Mouse (Mus musculus): ENCODE measurements around the gene Ctsa. TPM values are rescaled to one million over a fixed set of nuclear protein-coding genes. Genes with fewer than 3 reads are reported as not detected.
A peak's percentile ranks its signal among the peaks of the same experiment; 100 is the strongest.

Gene Ctsa
- polyA plus RNA-seq, 1 experiment from 2014 or later: 175 TPM

DNA sequence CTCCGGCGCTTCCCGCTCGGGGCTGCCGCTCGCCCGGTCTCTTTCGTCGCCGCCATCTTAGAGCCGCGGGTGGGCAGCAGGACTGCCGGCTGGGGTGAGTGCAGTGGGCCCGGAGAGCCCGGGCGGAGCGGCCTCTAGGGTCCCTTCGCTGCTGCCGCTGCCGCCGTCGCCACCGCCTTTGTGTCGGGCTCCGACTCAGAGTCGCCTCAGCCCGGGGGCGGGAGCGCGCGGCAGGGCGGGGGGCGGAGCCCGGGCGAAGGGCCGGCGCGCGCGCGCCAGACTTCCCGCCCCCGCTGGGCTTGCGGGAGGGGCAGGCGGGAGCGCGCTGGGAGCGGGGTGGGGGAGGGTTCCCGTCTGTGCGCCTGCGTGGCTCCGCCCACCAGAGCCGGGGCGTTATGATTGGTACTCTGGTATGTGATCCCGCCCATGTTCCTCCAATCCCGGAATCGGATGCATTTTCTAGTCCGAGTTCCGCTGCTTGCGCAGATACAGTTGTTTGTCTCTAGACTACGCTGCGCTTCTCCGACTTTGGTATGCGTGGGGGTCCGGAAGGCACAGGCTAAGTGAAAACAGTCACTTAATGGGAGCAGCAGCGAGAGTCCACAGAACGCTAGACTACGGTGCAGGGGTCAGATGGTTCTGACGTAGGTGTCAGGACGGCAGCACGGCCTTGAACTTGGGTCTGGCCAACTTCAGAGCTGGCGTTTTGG lies 47.0 kb downstream of the Ctsa start:
- Histone ChIP-seq H3K4me1 (peaks cover 25% of the 10 kb centered on the region), H3K4me2 (replicated peaks) (peak overlapping the region; percentile 90), H3K4me3 (replicated peaks) (peak overlapping the region; percentile 95), H3K36me3 (peaks cover 15% of the 10 kb centered on the region), H3K27me3 (no peaks in the 10 kb centered on the region), H3K9ac (peak overlapping the region; percentile 100), H3K9me3 (replicated peaks) (no peaks in the 10 kb centered on the region), H3K27ac (replicated peaks) (peak overlapping the region; percentile 100)
- under 1% methylated on average over 65 of the region's 72 CpGs for WGBS
- peak; percentile 89 for ATAC-seq (ENCODE audit: insufficient number of reproducible peaks, low FRiP score, low TSS enrichment, low read depth)

DNA sequence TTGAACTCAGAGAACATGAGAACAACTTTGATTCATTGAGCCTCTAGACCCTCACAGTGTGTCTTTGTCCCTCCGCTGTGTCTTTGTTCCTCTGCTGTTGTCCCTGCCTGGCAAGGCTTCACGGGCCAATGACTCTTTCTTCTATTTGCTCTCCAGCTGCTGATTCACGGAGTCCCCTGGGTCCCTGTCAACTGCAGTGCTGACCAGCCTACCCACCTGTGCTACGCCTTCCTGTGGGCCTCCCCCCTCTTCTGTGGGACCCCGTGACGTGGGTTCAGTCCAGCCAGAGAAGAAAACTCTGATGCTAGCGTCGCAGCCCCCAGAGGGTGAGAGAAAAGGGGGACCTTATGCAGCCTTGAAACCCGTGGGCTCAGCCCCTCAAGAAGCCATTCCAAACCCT lies 49.9 kb downstream of the Ctsa start:
- H3K36me3 ChIP-seq: peaks cover 44% of the 10 kb centered on the region

DNA sequence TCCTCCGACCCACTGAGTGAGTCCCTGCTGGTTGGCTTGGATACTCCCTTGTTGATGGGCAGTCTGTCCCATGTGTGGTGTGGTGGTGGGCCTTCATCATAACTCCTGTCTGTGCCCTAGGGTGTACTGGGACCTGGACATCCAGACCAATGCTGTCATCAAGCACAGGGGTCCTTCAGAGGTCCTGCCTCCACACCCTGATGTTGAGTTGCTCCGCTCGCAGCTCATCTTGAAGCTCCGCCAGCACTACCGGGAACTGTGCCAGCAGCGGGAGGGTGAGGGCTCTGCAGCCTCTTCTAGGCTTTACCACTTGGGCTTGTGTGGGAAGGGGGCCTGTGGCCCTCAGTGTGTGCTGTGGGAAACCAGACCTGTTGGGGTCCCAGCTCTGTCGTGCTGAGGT lies 53.1 kb downstream of the Ctsa start:
- Histone ChIP-seq H3K27me3 (no peaks in the 10 kb centered on the region), H3K4me1 (peaks cover 11% of the 10 kb centered on the region), H3K36me3 (peaks cover 75% of the 10 kb centered on the region), H3K9ac (no peak overlapping the region), H3K27ac (replicated peaks) (peak overlapping the region; percentile 39), H3K4me3 (replicated peaks) (no peak overlapping the region), H3K4me2 (replicated peaks) (no peak overlapping the region), H3K9me3 (replicated peaks) (no peaks in the 10 kb centered on the region)
- 51% methylated on average over 7 of the region's 7 CpGs for WGBS
- no peak for ATAC-seq (ENCODE audit: insufficient number of reproducible peaks, low FRiP score, low TSS enrichment, low read depth)

More for the DNA sequence above, 49.9 kb downstream of the Ctsa start:
- H3K4me2 ChIP-seq (replicated peaks): no peak overlapping the region
- H3K4me3 ChIP-seq (replicated peaks): no peak overlapping the region
- WGBS: 75% methylated on average over 9 of the region's 9 CpGs
- no peaks in the 10 kb centered on the region for H3K27me3 ChIP-seq
- no peak overlapping the region for H3K27ac ChIP-seq (replicated peaks)
- no peak overlapping the region for H3K9ac ChIP-seq
- H3K9me3 ChIP-seq (replicated peaks): no peaks in the 10 kb centered on the region
- ATAC-seq (ENCODE audit: insufficient number of reproducible peaks, low FRiP score, low TSS enrichment, low read depth): no peak
- peaks cover 25% of the 10 kb centered on the region for H3K4me1 ChIP-seq

DNA sequence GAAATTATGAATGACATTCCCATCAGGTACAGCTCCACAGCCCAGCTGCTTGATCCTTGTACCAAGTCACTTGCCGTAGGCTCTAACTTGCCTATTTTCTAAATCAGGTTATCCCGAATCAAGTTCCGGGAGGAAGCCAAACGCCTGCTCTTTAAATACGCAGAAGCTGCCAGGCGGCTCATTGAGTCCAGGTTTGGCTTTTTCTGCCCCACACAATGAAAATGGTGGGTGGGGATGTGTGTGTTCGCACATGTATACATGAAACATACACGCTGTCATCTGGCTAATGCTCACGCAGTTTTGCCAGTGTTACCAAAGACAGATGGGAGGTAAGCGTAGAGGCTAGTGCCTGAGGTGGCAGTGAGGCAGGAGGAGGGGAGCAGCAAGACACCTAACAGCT lies 53.9 kb downstream of the Ctsa start:
- H3K27me3 ChIP-seq: no peaks in the 10 kb centered on the region
- no peak overlapping the region for H3K27ac ChIP-seq (replicated peaks)
- H3K4me3 ChIP-seq (replicated peaks): no peak overlapping the region
- peaks cover 84% of the 10 kb centered on the region for H3K36me3 ChIP-seq
- 90% methylated on average over 10 of the region's 10 CpGs for WGBS
- no peak for ATAC-seq (ENCODE audit: insufficient number of reproducible peaks, low FRiP score, low TSS enrichment, low read depth)
- no peaks in the 10 kb centered on the region for H3K9me3 ChIP-seq (replicated peaks)
- H3K9ac ChIP-seq: no peak overlapping the region
- H3K4me2 ChIP-seq (replicated peaks): no peak overlapping the region
- H3K4me1 ChIP-seq: peaks cover 8% of the 10 kb centered on the region; the same call in 1 of the 2 replicates

DNA sequence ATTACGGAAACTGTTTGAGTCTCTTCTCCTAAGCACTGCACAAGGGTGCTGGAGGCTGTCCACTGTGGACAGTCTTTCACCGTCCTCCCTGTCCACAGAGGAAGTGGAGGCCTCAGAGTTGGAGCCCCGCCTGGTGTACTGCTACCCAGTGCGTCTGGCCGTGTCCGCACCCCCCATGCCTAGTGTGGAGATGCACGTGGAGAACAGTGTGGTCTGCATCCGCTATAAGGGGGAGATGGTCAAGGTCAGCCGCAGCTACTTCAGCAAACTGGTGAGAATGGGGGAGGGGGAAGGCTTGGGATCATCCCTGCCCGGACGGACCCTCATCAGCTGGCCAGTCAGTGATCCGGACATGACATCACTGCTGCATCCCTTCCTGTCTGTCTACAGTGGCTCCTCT lies 56.3 kb downstream of the Ctsa start:
- 83% methylated on average over 12 of the region's 12 CpGs for WGBS

DNA sequence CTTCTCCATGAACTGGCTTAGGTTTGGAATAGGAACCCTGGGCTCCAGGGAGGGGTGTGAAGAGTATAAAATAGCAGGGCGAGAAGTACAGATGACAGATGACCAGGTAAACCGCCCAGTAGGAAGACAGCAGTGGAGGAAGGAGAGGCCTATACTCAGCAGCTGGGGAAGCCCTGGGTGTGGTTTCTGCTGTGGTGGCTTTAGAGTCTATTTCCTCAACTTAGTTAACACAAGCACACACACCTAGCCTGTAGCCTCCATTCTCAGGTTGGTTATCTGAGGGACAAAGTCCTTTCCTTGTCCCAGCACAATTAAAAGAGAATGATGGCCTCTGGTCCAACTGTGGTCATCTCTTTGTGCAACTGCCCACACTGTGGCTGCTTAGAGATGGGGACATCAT lies 57.3 kb downstream of the Ctsa start:
- Histone ChIP-seq H3K4me3 (replicated peaks) (no peak overlapping the region), H3K27me3 (no peaks in the 10 kb centered on the region), H3K4me2 (replicated peaks) (no peak overlapping the region), H3K9ac (no peak overlapping the region), H3K27ac (replicated peaks) (no peak overlapping the region), H3K9me3 (replicated peaks) (no peaks in the 10 kb centered on the region), H3K36me3 (peaks cover 100% of the 10 kb centered on the region), H3K4me1 (peaks cover 8% of the 10 kb centered on the region; the same call in 1 of the 2 replicates)
- WGBS: 89% methylated on average over 2 of the region's 2 CpGs
- ATAC-seq (ENCODE audit: insufficient number of reproducible peaks, low FRiP score, low TSS enrichment, low read depth): no peak

More for the DNA sequence above, 56.3 kb downstream of the Ctsa start:
- H3K27ac ChIP-seq (replicated peaks): no peak overlapping the region
- H3K4me3 ChIP-seq (replicated peaks): no peak overlapping the region
- H3K9me3 ChIP-seq (replicated peaks): no peaks in the 10 kb centered on the region
- no peak overlapping the region for H3K9ac ChIP-seq
- H3K36me3 ChIP-seq: peaks cover 98% of the 10 kb centered on the region
- H3K4me1 ChIP-seq: peaks cover 8% of the 10 kb centered on the region; the same call in 1 of the 2 replicates
- no peak overlapping the region for H3K4me2 ChIP-seq (replicated peaks)
- ATAC-seq (ENCODE audit: insufficient number of reproducible peaks, low FRiP score, low TSS enrichment, low read depth): no peak
- no peaks in the 10 kb centered on the region for H3K27me3 ChIP-seq

Other genes with a start within 250 kb of the Ctsa start
- gene Wfdc6a, start 247.4 kb upstream of the Ctsa start, polyA plus RNA-seq (2015; fragmentation: Nextera tagmentation; extraction: Ambion mirVana): 0.22 and 0.27 TPM in 2 replicates
- gene Eppin, start 239.3 kb upstream of the Ctsa start, polyA plus RNA-seq (2015; fragmentation: Nextera tagmentation; extraction: Ambion mirVana): not detected in 2 replicates
- not detected in 2 replicates for gene Wfdc6b, start 219.4 kb upstream of the Ctsa start, polyA plus RNA-seq (2015; fragmentation: Nextera tagmentation; extraction: Ambion mirVana)
- not detected in 2 replicates for gene Wfdc8, start 219.2 kb upstream of the Ctsa start, polyA plus RNA-seq (2015; fragmentation: Nextera tagmentation; extraction: Ambion mirVana)
- not detected in 2 replicates for gene Wfdc16, start 194.1 kb upstream of the Ctsa start, polyA plus RNA-seq (2015; fragmentation: Nextera tagmentation; extraction: Ambion mirVana)
- gene Wfdc10, start 176.8 kb upstream of the Ctsa start, polyA plus RNA-seq (2015; fragmentation: Nextera tagmentation; extraction: Ambion mirVana): 1.5 and 2.8 TPM in 2 replicates
- not detected in 2 replicates for gene Wfdc9, start 176.3 kb upstream of the Ctsa start, polyA plus RNA-seq (2015; fragmentation: Nextera tagmentation; extraction: Ambion mirVana)
- gene Wfdc11, start 158.8 kb upstream of the Ctsa start, polyA plus RNA-seq (2015; fragmentation: Nextera tagmentation; extraction: Ambion mirVana): not detected in 2 replicates
- 0.16 and 0.71 TPM in 2 replicates for gene Wfdc13, start 147.8 kb upstream of the Ctsa start, polyA plus RNA-seq (2015; fragmentation: Nextera tagmentation; extraction: Ambion mirVana)
- not detected in 2 replicates for gene Spint4, start 134.4 kb upstream of the Ctsa start, polyA plus RNA-seq (2015; fragmentation: Nextera tagmentation; extraction: Ambion mirVana)
- gene Spint5, start 117.6 kb upstream of the Ctsa start, polyA plus RNA-seq (2015; fragmentation: Nextera tagmentation; extraction: Ambion mirVana): not detected in 2 replicates
- 2.2 and 3.2 TPM in 2 replicates for gene Wfdc3, start 86.9 kb upstream of the Ctsa start, polyA plus RNA-seq (2015; fragmentation: Nextera tagmentation; extraction: Ambion mirVana)
- gene Dnttip1, start 86.9 kb upstream of the Ctsa start, polyA plus RNA-seq (2015; fragmentation: Nextera tagmentation; extraction: Ambion mirVana): 66.3 and 67.5 TPM in 2 replicates
- 297 and 302 TPM in 2 replicates for gene Ube2c, start 63.0 kb upstream of the Ctsa start, polyA plus RNA-seq (2015; fragmentation: Nextera tagmentation; extraction: Ambion mirVana)
- gene Tnnc2, start 52.9 kb upstream of the Ctsa start, polyA plus RNA-seq (2015; fragmentation: Nextera tagmentation; extraction: Ambion mirVana): 383 and 528 TPM in 2 replicates
- 37.1 and 37.3 TPM in 2 replicates for gene Snx21, start 47.0 kb upstream of the Ctsa start, polyA plus RNA-seq (2015; fragmentation: Nextera tagmentation; extraction: Ambion mirVana)
- gene Acot8, start 28.0 kb upstream of the Ctsa start, polyA plus RNA-seq (2015; fragmentation: Nextera tagmentation; extraction: Ambion mirVana): 20.7 and 20.9 TPM in 2 replicates
- gene Zswim3, start 27.8 kb upstream of the Ctsa start, polyA plus RNA-seq (2015; fragmentation: Nextera tagmentation; extraction: Ambion mirVana): 7.3 and 7.6 TPM in 2 replicates
- 18.2 and 20.1 TPM in 2 replicates for gene Zswim1, start 10.2 kb upstream of the Ctsa start, polyA plus RNA-seq (2015; fragmentation: Nextera tagmentation; extraction: Ambion mirVana)
- gene Spata25, start 4.3 kb upstream of the Ctsa start, polyA plus RNA-seq (2015; fragmentation: Nextera tagmentation; extraction: Ambion mirVana): not detected in 2 replicates
- 8.5 and 9.0 TPM in 2 replicates for gene Neurl2, start 583 bp downstream of the Ctsa start, polyA plus RNA-seq (2015; fragmentation: Nextera tagmentation; extraction: Ambion mirVana)
- gene Pltp, start 24.8 kb downstream of the Ctsa start, polyA plus RNA-seq (2015; fragmentation: Nextera tagmentation; extraction: Ambion mirVana): 66.8 and 77.0 TPM in 2 replicates
- gene Pcif1, start 46.4 kb downstream of the Ctsa start, polyA plus RNA-seq (2015; fragmentation: Nextera tagmentation; extraction: Ambion mirVana): 65.7 and 74.8 TPM in 2 replicates
- gene Zfp335, start 78.9 kb downstream of the Ctsa start, polyA plus RNA-seq (2015; fragmentation: Nextera tagmentation; extraction: Ambion mirVana): 13.4 and 16.0 TPM in 2 replicates
- 41.4 and 46.1 TPM in 2 replicates for gene Mmp9, start 107.9 kb downstream of the Ctsa start, polyA plus RNA-seq (2015; fragmentation: Nextera tagmentation; extraction: Ambion mirVana)
- 0.72 and 0.85 TPM in 2 replicates for gene Slc12a5, start 127.9 kb downstream of the Ctsa start, polyA plus RNA-seq (2015; fragmentation: Nextera tagmentation; extraction: Ambion mirVana)
- 66.8 and 67.0 TPM in 2 replicates for gene Ncoa5, start 202.0 kb downstream of the Ctsa start, polyA plus RNA-seq (2015; fragmentation: Nextera tagmentation; extraction: Ambion mirVana)
- gene Cd40, start 222.8 kb downstream of the Ctsa start, polyA plus RNA-seq (2015; fragmentation: Nextera tagmentation; extraction: Ambion mirVana): 4.7 and 7.7 TPM in 2 replicates

All from embryonic facial prominence, embryonic 15.5 days (tissue).